Mouse (Mus musculus) c-Kit-positive CD71-negative TER-119-negative erythroid progenitor cells, embryonic 14.5 days (primary cell): ENCODE measurements around the gene Cox19.

Experiments used
- DNase-seq: peaks from one replicate; pipeline ENCODE4 v3.0.0-alpha.2; 2013; ENCODE audit warnings: low read depth

The Cox19 gene

GRCm38 (mm10) chr5:139381586-139382513 lies 30.6 kb upstream of the Cox19 start:
- no peak for DNase-seq

- DNase-seq, result peak; percentile 87
Measured at GRCm38 (mm10) chr5:139380385-139381248, 29.4 kb upstream of the Cox19 start.

- no peak for DNase-seq
Measured at GRCm38 (mm10) chr5:139379771-139380384, 28.7 kb upstream of the Cox19 start.

- no peak for DNase-seq
Measured at GRCm38 (mm10) chr5:139378986-139379629, 27.9 kb upstream of the Cox19 start.

GRCm38 (mm10) chr5:139378271-139378556 lies 27.0 kb upstream of the Cox19 start:
- DNase-seq, result no peak

- no peak for DNase-seq
Measured at GRCm38 (mm10) chr5:139377468-139378270, 26.5 kb upstream of the Cox19 start, which contains the start of gene Gpr146. TSS of gene Gpr146 (plus strand) at chr5:139377697.

- DNase-seq, result no peak
Measured at GRCm38 (mm10) chr5:139374841-139375240, 23.6 kb upstream of the Cox19 start.

GRCm38 (mm10) chr5:139373889-139374444 lies 22.7 kb upstream of the Cox19 start:
- no peak for DNase-seq

- no peak for DNase-seq
Measured at GRCm38 (mm10) chr5:139373126-139373525, 21.9 kb upstream of the Cox19 start.

- DNase-seq, result peak; percentile 87
Measured at GRCm38 (mm10) chr5:139371631-139372401, 20.6 kb upstream of the Cox19 start.

GRCm38 (mm10) chr5:139371118-139371517 lies 19.9 kb upstream of the Cox19 start:
- no peak for DNase-seq

GRCm38 (mm10) chr5:139370336-139370735 lies 19.1 kb upstream of the Cox19 start:
- no peak for DNase-seq

- no peak for DNase-seq
Measured at GRCm38 (mm10) chr5:139368638-139369320, 17.6 kb upstream of the Cox19 start.

- DNase-seq, result no peak
Measured at GRCm38 (mm10) chr5:139367884-139368458, 16.8 kb upstream of the Cox19 start.

- no peak for DNase-seq
Measured at GRCm38 (mm10) chr5:139366484-139366883, 15.3 kb upstream of the Cox19 start.

GRCm38 (mm10) chr5:139365827-139366226 lies 14.6 kb upstream of the Cox19 start:
- DNase-seq, result no peak

GRCm38 (mm10) chr5:139364911-139365571 lies 13.8 kb upstream of the Cox19 start:
- no peak for DNase-seq

- peak; percentile 87 for DNase-seq
Measured at GRCm38 (mm10) chr5:139364260-139364910, 13.2 kb upstream of the Cox19 start.
